Mouse (Mus musculus) heart, postnatal 4 days (tissue): ENCODE results near the gene Cnga2. TPM values are rescaled to one million over a fixed set of nuclear protein-coding genes. Genes with fewer than 3 reads are reported as not detected.
"Not testable (repeated sequence)": the region's sequence is repeated elsewhere in the genome, so short reads cannot be mapped to it uniquely, and the experiment has no call there.

Source experiments
- DNase-seq: peaks from one replicate; pipeline ENCODE4 v3.0.0; 2021
- total RNA-seq, 2 experiments: library from RNA; stranded (reverse); gene quantifications; 2 replicates each; pipeline ENCODE4 v1.2.3; 2021

The Cnga2 gene
- total RNA-seq: under 1 TPM; 0.16 to 0.79 TPM

- no peak for DNase-seq
These were observed at the start of gene Cnga2 for GRCm38 (mm10) chrX:71991549-71991948. TSS of gene Cnga2 (plus strand) at chrX:71991849.

GRCm38 (mm10) chrX:71946631-71947030 lies 45.0 kb upstream of the Cnga2 start:
- DNase-seq: peak; percentile 67

- no peak for DNase-seq
These were observed 33.3 kb upstream of the Cnga2 start for GRCm38 (mm10) chrX:71958366-71958765.

- DNase-seq: peak; percentile 71
These were observed 29.3 kb upstream of the Cnga2 start, which contains the start of gene Prrg3 for GRCm38 (mm10) chrX:71962073-71963051. TSS of gene Prrg3 (plus strand) at chrX:71962624.

GRCm38 (mm10) chrX:71963275-71963912 lies 28.3 kb upstream of the Cnga2 start:
- no peak for DNase-seq

GRCm38 (mm10) chrX:71968216-71968615 lies 23.4 kb upstream of the Cnga2 start:
- no peak for DNase-seq

- no peak for DNase-seq
These were observed 22.8 kb upstream of the Cnga2 start for GRCm38 (mm10) chrX:71968816-71969215.

GRCm38 (mm10) chrX:71971325-71971724 lies 20.3 kb upstream of the Cnga2 start:
- no peak for DNase-seq

- no peak for DNase-seq
These were observed 19.0 kb upstream of the Cnga2 start, which contains the start of gene Fate1 for GRCm38 (mm10) chrX:71972686-71973085. TSS of gene Fate1 (plus strand) at chrX:71972986.

GRCm38 (mm10) chrX:71977681-71978080 lies 14.0 kb upstream of the Cnga2 start:
- not testable (repeated sequence) for DNase-seq

GRCm38 (mm10) chrX:71980443-71980842 lies 11.2 kb upstream of the Cnga2 start:
- no peak for DNase-seq

GRCm38 (mm10) chrX:71981322-71981721 lies 10.3 kb upstream of the Cnga2 start:
- DNase-seq: no peak

- no peak for DNase-seq
These were observed 8.4 kb upstream of the Cnga2 start for GRCm38 (mm10) chrX:71983205-71983604.

GRCm38 (mm10) chrX:71983775-71984174 lies 7.9 kb upstream of the Cnga2 start:
- peak; percentile 42 for DNase-seq

- DNase-seq: no peak
These were observed 4.3 kb downstream of the Cnga2 start for GRCm38 (mm10) chrX:71995972-71996371.

GRCm38 (mm10) chrX:72009930-72010329 lies 18.3 kb downstream of the Cnga2 start:
- no peak for DNase-seq

- DNase-seq: peak; percentile 40
These were observed 20.6 kb downstream of the Cnga2 start for GRCm38 (mm10) chrX:72012236-72012635.

- peak; percentile 58 for DNase-seq
These were observed 21.2 kb downstream of the Cnga2 start for GRCm38 (mm10) chrX:72012804-72013203.

GRCm38 (mm10) chrX:72022241-72022640 lies 30.6 kb downstream of the Cnga2 start:
- no peak for DNase-seq

GRCm38 (mm10) chrX:72022750-72023398 lies 31.2 kb downstream of the Cnga2 start:
- DNase-seq: no peak

GRCm38 (mm10) chrX:72023542-72023941 lies 31.9 kb downstream of the Cnga2 start:
- no peak for DNase-seq

- DNase-seq: peak; percentile 33
These were observed 52.4 kb downstream of the Cnga2 start for GRCm38 (mm10) chrX:72044056-72044455.

- no peak for DNase-seq
These were observed 56.3 kb downstream of the Cnga2 start for GRCm38 (mm10) chrX:72047918-72048317.
